Comparison of ENCODE assay signal across 15 mouse cellular contexts in genomic region chr16:11568601-11569000, GRCm38 (mm10).
"Had no signal": no experiment of that assay in that cellular context is flagged by ENCODE, and none has a peak within 500 bp of the region (broad histone marks: within the 10 kb centered on the region; RNA-seq: fewer than 3 reads in every experiment).

No protein-coding gene starts in this region.

- H3K4me1 ChIP-seq: neural tube, embryonic 12.5 days; stomach, embryonic 15.5 days had no signal

- H3K4me2 ChIP-seq: lung, embryonic 14.5 days; midbrain, embryonic 12.5 days; neural tube, embryonic 12.5 days; stomach, embryonic 15.5 days had no signal

- H3K9me3 ChIP-seq: midbrain, embryonic 10.5 days; midbrain, embryonic 12.5 days; neural tube, embryonic 12.5 days; stomach, embryonic 15.5 days had no signal

- H3K27me3 ChIP-seq: midbrain, embryonic 12.5 days; neural tube, embryonic 12.5 days; stomach, embryonic 15.5 days had no signal

- H3K9ac ChIP-seq: lung, embryonic 14.5 days; midbrain, embryonic 12.5 days; neural tube, embryonic 12.5 days; stomach, embryonic 15.5 days had no signal

- H3K27ac ChIP-seq: midbrain, embryonic 12.5 days; neural tube, embryonic 12.5 days had no signal

- H3K36me3 ChIP-seq: midbrain, embryonic 10.5 days; midbrain, embryonic 12.5 days; stomach, embryonic 15.5 days had no signal

- ATAC-seq: midbrain, embryonic 16.5 days had no signal

- DNase-seq: lung, adult 18-20 months; lung, embryonic 14.5 days; lung, postnatal 10 days; lung, postnatal 4 days; midbrain, embryonic 14.5 days; right cerebral cortex, postnatal 14 days; spleen, adult 18-20 months; thymus, adult 18-20 months; thymus, postnatal 14 days; thymus, postnatal 36 days had no signal

- H3K4me3 ChIP-seq: midbrain, embryonic 10.5 days; midbrain, embryonic 12.5 days; neural tube, embryonic 12.5 days; stomach, embryonic 15.5 days had no signal
